Mouse (Mus musculus): ENCODE measurements around the gene Syvn1. TPM values are rescaled to one million over a fixed set of nuclear protein-coding genes. Genes with fewer than 3 reads are reported as not detected.

The Syvn1 gene
- polyA plus RNA-seq (2015; fragmentation: Nextera tagmentation; extraction: Ambion mirVana) = 16.7 and 19.3 TPM in 2 replicates

GRCm38 (mm10) chr19:6046294-6047153, at the start of gene Syvn1:
TSS of gene Syvn1 (plus strand) at chr19:6046576.

GRCm38 (mm10) chr19:6015511-6016315, 30.7 kb upstream of the Syvn1 start, which contains the start of gene Capn1:
TSS of gene Capn1 (minus strand) at chr19:6015897.

DNA sequence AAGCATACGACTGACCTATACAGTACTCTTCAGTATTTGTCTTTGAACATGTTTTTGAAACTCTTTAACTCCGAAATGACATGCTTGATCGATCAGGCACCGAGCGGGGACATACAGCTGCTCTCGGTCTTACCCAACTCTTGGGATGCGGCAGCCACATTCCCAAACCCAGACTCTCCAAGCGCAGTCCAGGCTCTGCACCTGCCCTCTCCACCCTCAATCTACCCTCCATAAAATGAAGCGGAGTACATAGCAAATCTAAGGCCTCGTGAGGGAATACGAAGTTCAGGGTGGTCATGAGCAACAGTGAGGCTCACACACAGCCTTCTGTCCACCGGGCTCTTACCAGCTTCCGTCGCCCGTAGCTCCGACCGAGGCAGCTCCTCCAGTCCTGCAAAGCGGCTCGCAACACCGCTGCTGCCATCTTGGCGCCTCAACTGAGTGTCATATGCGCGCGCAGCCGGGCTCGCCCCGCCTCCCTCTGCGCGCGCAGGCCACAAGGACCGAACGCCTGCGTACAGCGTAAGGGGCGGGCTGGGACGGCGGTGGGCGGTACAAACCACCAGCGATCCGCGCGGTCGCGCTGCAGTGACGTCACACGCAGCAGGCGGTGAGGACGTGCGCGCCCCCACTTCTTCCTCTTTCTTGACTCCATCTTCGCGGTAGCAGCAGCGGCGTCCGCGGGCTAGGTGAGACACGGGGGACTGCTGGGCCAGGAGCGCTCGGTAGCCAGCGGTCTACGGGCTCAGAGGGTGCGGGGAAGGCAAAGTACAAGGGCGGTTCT, 11.1 kb downstream of the Syvn1 start, which contains the start of the genes Mrpl49 and Fau:
Gene Mrpl49 (minus strand): TSS at position 473 of the 784 bp plus-strand sequence.
Gene Fau (plus strand): TSS at position 532 of the 784 bp plus-strand sequence.

DNA sequence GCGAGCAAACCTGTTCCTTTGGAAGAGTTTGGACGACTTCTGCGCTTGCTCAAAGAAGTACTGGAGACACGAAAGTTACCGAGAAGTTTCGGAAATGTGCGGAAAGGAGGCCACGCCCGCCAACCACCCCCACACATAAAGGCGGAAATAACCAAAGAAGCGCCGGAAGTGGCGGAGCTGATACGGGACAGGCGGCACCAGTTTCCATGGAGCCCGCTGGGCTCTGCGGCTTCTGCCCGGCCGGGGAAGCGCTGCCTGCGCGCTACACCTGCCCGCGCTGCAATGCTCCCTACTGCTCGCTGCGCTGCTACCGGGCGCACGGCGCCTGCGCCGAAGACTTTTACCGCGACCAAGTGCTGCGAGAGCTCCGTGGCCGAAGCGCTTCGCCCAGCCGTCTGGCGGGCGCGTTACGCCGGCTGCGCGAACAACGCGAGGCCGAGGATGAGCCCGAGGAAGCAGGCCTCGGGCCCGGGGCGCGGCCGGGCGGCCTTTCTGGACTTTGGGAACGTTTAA, 14.7 kb downstream of the Syvn1 start, which contains the start of gene Znhit2:
Gene Znhit2 (plus strand): TSS at position 172 of the 513 bp plus-strand sequence.

DNA sequence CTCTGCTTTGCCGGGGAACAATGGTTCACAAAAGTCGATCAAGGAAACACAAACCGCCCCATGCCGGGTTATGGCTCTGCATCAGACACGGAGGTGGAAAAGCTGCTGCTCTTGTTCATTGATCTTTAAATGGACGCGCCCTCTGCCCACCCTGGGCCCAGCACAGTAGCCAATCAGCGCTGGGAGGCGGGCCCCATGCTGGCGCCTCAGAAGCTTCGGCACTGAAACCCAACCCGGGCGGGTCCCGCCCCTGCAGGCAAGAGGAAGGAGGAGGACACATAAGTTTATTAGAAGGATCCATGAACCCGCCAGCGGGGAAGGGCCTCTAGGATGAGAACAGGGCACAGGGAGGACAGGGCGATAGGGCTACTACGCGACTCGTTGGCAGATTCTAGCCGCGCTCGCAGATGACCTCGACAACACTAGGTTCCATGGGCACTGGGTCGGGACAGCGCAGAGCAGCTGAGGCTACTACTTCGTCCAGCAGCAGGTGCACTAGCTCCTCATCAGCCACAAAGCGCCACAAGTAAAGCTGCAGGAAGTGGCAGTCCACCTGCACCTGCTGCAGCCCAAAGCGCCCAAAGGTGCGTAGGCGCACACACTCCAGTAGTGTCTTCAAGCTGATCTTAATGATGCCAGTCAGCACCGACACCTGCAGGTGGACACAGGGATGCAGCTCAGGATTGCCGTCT, 21.5 kb downstream of the Syvn1 start, which contains the start of gene Tm7sf2:
Gene Tm7sf2 (minus strand): TSS at position 650 of the 692 bp plus-strand sequence.

GRCm38 (mm10) chr19:6076564-6077393, 30.4 kb downstream of the Syvn1 start, which contains the start of gene Vps51:
TSS of gene Vps51 (minus strand) at chr19:6077231.

DNA sequence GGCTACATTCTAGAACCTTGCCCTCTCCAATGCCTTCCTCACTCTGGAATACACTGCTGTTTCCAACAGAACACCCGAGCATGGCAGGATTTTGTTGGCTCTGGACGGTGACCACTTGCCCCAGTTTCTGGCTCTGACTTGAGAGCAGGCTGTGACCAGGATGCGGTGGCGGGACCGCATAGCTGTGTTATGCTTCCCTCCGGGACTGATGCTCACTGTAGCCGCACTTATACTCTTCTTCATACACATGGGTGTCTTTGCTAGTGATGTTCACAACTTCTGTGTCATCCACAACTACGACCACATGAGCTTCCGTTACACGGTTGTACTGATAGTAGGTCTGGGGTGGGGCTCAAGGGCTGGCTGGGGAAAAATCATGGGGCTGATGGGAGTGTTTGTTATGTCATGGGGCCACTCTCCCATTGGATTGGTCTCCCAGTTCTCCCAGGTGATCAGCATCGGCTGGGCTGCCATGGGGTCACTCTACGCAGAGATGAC, 33.7 kb downstream of the Syvn1 start, which contains the start of gene Tmem262:
Gene Tmem262 (plus strand): TSS at position 51 of the 498 bp plus-strand sequence.

DNA sequence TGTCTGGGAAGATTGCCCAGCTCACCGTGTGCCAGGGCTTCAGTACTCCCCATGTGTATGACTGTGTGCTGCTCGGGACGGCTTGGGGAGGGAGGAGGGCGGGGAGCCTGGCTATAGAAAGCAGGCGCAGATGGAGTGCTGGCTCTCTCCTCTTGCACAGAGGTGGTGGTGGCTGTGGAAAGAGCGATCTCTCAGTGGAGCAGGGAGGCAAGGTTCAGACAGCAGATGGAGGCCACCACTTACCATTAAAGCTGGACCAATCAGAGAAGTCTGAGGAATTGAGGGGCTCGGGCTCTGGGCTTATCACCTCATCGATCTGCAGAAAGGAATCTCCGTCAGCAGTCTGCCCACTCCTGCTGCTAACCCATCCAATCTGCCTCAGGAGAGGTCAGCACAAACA, 35.8 kb downstream of the Syvn1 start, which contains the start of gene Gm28374:
Gene Gm28374 (minus strand): TSS at position 101 of the 400 bp plus-strand sequence.

DNA sequence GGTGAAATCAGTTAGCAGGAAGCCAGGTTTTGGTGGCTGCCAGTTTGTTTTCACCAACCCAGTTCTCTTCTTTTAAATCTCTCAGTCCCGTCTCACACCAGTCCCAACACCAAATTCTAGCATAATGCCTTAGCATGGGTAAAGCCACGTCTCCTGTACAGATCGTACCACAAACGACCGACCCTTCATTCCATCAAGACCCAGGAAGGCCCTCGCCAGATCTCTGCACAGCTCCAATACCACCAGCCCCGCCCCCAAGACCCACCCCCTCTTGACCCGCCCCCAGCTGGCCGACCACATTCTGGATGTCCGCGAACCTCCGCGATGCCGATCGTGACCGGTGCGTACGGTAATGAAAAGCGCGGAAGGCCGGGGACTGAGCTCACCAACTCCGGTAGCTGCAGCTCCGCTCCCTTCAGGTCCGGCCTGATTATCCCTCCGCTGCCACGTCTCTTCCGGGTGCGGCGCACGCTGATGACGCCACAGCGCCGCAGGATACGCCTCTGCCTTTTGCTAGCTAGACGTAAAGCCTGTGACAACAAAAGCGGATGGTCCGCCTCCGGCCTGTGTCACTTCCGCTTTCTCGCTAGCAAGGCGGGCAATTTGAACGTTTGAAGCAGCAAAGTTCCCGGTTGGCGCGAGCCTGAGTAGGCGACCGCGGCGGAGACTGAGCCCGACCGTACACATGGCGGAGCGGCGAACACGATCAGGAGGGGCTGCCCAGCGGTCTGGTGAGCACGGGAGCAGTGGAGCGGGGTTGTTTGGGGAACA, 38.3 kb downstream of the Syvn1 start, which contains the start of the genes Zfpl1 and Cdca5:
Gene Zfpl1 (minus strand): TSS at position 479 of the 771 bp plus-strand sequence.
Gene Cdca5 (plus strand): TSS at position 506 of the 771 bp plus-strand sequence.

DNA sequence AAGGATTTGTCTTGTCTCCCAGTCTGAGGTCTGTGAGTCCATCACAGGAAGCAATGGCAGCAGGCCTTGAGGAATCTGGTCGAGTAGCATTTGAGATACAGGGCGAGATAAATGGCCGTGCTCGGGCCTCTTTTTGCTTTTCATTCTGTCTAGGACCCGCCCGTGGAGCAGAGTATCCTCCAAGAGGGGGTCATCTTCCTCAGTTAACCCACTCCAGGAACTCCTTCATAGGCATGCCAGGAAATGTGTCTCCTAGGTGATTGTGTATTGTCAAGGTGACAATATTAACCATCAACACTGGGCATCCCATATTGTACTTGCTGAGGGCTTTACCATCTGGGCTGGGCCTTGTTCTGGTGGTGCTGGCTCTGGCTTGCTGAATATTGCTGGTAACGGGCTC, 47.7 kb downstream of the Syvn1 start, which contains the start of gene AC131692.1:
Gene AC131692.1 (plus strand): TSS at position 301 of the 400 bp plus-strand sequence.

Small RNA genes lying within 50 kb of the gene (microRNA-seq; reads per million reads assigned to microRNA genes)
- 1.5 reads per million for gene Mir6988

Other genes with a start within 250 kb of the Syvn1 start
- 14.8 and 15.1 TPM in 2 replicates for gene Frmd8, start 171.3 kb upstream of the Syvn1 start, polyA plus RNA-seq (2015; fragmentation: Nextera tagmentation; extraction: Ambion mirVana)
- 3.7 and 4.5 TPM in 2 replicates for gene Slc25a45, start 168.8 kb upstream of the Syvn1 start, polyA plus RNA-seq (2015; fragmentation: Nextera tagmentation; extraction: Ambion mirVana)
- gene Tigd3, start 152.4 kb upstream of the Syvn1 start, polyA plus RNA-seq (2015; fragmentation: Nextera tagmentation; extraction: Ambion mirVana) = 0.47 and 0.54 TPM in 2 replicates
- 52.6 and 59.0 TPM in 2 replicates for gene Dpf2, start 133.6 kb upstream of the Syvn1 start, polyA plus RNA-seq (2015; fragmentation: Nextera tagmentation; extraction: Ambion mirVana)
- gene Cdc42ep2, start 121.8 kb upstream of the Syvn1 start, polyA plus RNA-seq (2015; fragmentation: Nextera tagmentation; extraction: Ambion mirVana) = 18.8 and 20.3 TPM in 2 replicates
- gene Pola2, start 82.4 kb upstream of the Syvn1 start, polyA plus RNA-seq (2015; fragmentation: Nextera tagmentation; extraction: Ambion mirVana) = 41.8 and 42.6 TPM in 2 replicates
- 0.31 and 0.34 TPM in 2 replicates for gene Slc22a20, start 60.4 kb upstream of the Syvn1 start, polyA plus RNA-seq (2015; fragmentation: Nextera tagmentation; extraction: Ambion mirVana)
- gene Capn1, start 30.7 kb upstream of the Syvn1 start, polyA plus RNA-seq (2015; fragmentation: Nextera tagmentation; extraction: Ambion mirVana) = 30.2 and 32.8 TPM in 2 replicates
- 29.8 and 33.9 TPM in 2 replicates for gene Mrpl49, start 11.2 kb downstream of the Syvn1 start, polyA plus RNA-seq (2015; fragmentation: Nextera tagmentation; extraction: Ambion mirVana)
- gene Fau, start 11.3 kb downstream of the Syvn1 start, polyA plus RNA-seq (2015; fragmentation: Nextera tagmentation; extraction: Ambion mirVana) = 611 and 659 TPM in 2 replicates
- 27.6 and 28.5 TPM in 2 replicates for gene Znhit2, start 14.6 kb downstream of the Syvn1 start, polyA plus RNA-seq (2015; fragmentation: Nextera tagmentation; extraction: Ambion mirVana)
- gene Tm7sf2, start 21.8 kb downstream of the Syvn1 start, polyA plus RNA-seq (2015; fragmentation: Nextera tagmentation; extraction: Ambion mirVana) = 14.6 and 19.7 TPM in 2 replicates
- gene Vps51, start 30.7 kb downstream of the Syvn1 start, polyA plus RNA-seq (2015; fragmentation: Nextera tagmentation; extraction: Ambion mirVana) = 37.0 and 41.4 TPM in 2 replicates
- not detected in 2 replicates for gene Tmem262, start 33.5 kb downstream of the Syvn1 start, polyA plus RNA-seq (2015; fragmentation: Nextera tagmentation; extraction: Ambion mirVana)
- 0.35 and 0.64 TPM in 2 replicates for gene Gm28374, start 35.7 kb downstream of the Syvn1 start, polyA plus RNA-seq (2015; fragmentation: Nextera tagmentation; extraction: Ambion mirVana)
- 46.9 and 47.9 TPM in 2 replicates for gene Zfpl1, start 38.4 kb downstream of the Syvn1 start, polyA plus RNA-seq (2015; fragmentation: Nextera tagmentation; extraction: Ambion mirVana)
- 4.7 and 8.0 TPM in 2 replicates for gene Cdca5, start 38.4 kb downstream of the Syvn1 start, polyA plus RNA-seq (2015; fragmentation: Nextera tagmentation; extraction: Ambion mirVana)
- not detected in 2 replicates for gene AC131692.1, start 47.8 kb downstream of the Syvn1 start, polyA plus RNA-seq (2015; fragmentation: Nextera tagmentation; extraction: Ambion mirVana)
- 0.08 TPM in 1 of 2 replicates, not detected in the other for gene Naaladl1, start 59.2 kb downstream of the Syvn1 start, polyA plus RNA-seq (2015; fragmentation: Nextera tagmentation; extraction: Ambion mirVana)
- 23.3 and 26.6 TPM in 2 replicates for gene Sac3d1, start 72.1 kb downstream of the Syvn1 start, polyA plus RNA-seq (2015; fragmentation: Nextera tagmentation; extraction: Ambion mirVana)
- 14.6 and 15.8 TPM in 2 replicates for gene Snx15, start 81.7 kb downstream of the Syvn1 start, polyA plus RNA-seq (2015; fragmentation: Nextera tagmentation; extraction: Ambion mirVana)
- gene Batf2, start 94.4 kb downstream of the Syvn1 start, polyA plus RNA-seq (2015; fragmentation: Nextera tagmentation; extraction: Ambion mirVana) = 0.28 and 0.30 TPM in 2 replicates
- gene Arl2, start 95.0 kb downstream of the Syvn1 start, polyA plus RNA-seq (2015; fragmentation: Nextera tagmentation; extraction: Ambion mirVana) = 54.9 and 59.2 TPM in 2 replicates
- not detected in 2 replicates for gene Majin, start 137.8 kb downstream of the Syvn1 start, polyA plus RNA-seq (2015; fragmentation: Nextera tagmentation; extraction: Ambion mirVana)
- 0.37 and 0.65 TPM in 2 replicates for gene Gpha2, start 179.8 kb downstream of the Syvn1 start, polyA plus RNA-seq (2015; fragmentation: Nextera tagmentation; extraction: Ambion mirVana)
- 19.3 and 25.7 TPM in 2 replicates for gene Ppp2r5b, start 189.3 kb downstream of the Syvn1 start, polyA plus RNA-seq (2015; fragmentation: Nextera tagmentation; extraction: Ambion mirVana)
- 4.8 and 5.1 TPM in 2 replicates for gene Atg2a, start 195.1 kb downstream of the Syvn1 start, polyA plus RNA-seq (2015; fragmentation: Nextera tagmentation; extraction: Ambion mirVana)
- gene Ehd1, start 230.1 kb downstream of the Syvn1 start, polyA plus RNA-seq (2015; fragmentation: Nextera tagmentation; extraction: Ambion mirVana) = 117 and 130 TPM in 2 replicates